Mouse (Mus musculus): ENCODE measurements around the gene Tktl1. TPM values are rescaled to one million over a fixed set of nuclear protein-coding genes. Genes with fewer than 3 reads are reported as not detected.
A peak's percentile ranks its signal among the peaks of the same experiment; 100 is the strongest.

The Tktl1 gene
- polyA plus RNA-seq, 1 experiment from 2014 or later: not detected

- peak; percentile 98 for ATAC-seq (ENCODE audit: low read depth)
- Histone ChIP-seq H3K9ac (ENCODE audit: low read length) (peak within 1 kb of the TSS; percentile 85), H3K4me1 (replicated peaks; ENCODE audit: control insufficient read depth, insufficient read depth, low read length) (peaks cover 4% of the 10 kb centered on the region), H3K4me2 (ENCODE audit: low read depth, low read length) (peak within 1 kb of the TSS; percentile 68), H3K4me3 (ENCODE audit: low read length) (peak within 1 kb of the TSS; percentile 59), H3K9me3 (ENCODE audit: control insufficient read depth, low read length) (no peaks in the 10 kb centered on the region), H3K27ac (ENCODE audit: low read length) (peak within 1 kb of the TSS; percentile 95), H3K27me3 (ENCODE audit: control insufficient read depth, insufficient read depth, low read depth, low read length) (no peaks in the 10 kb centered on the region), H3K36me3 (ENCODE audit: control insufficient read depth, insufficient read depth, low read length) (peaks cover 3% of the 10 kb centered on the region; the same call in 1 of the 2 replicates)
- WGBS: 18% methylated on average over 39 of the region's 39 CpGs
These were observed 77.3 kb downstream of the Tktl1 start, which contains the start of gene Emd for GRCm38 (mm10) chrX:74254153-74254887. Gene Emd, plus strand, starts transcription at chrX:74254687.

GRCm38 (mm10) chrX:74254888-74255565 is 78.0 kb downstream of the Tktl1 start:
- H3K4me1 ChIP-seq (replicated peaks; ENCODE audit: control insufficient read depth, insufficient read depth, low read length): peaks cover 4% of the 10 kb centered on the region
- peak overlapping the region; percentile 85 for H3K9ac ChIP-seq (ENCODE audit: low read length)
- peak; percentile 59 for ATAC-seq (ENCODE audit: low read depth)
- peak overlapping the region; percentile 59 for H3K4me3 ChIP-seq (ENCODE audit: low read length)
- H3K27ac ChIP-seq (ENCODE audit: low read length): peak overlapping the region; percentile 95
- WGBS: 28% methylated on average over 31 of the region's 31 CpGs
- H3K4me2 ChIP-seq (ENCODE audit: low read depth, low read length): peak overlapping the region; percentile 68
- H3K9me3 ChIP-seq (ENCODE audit: control insufficient read depth, low read length): no peaks in the 10 kb centered on the region
- H3K27me3 ChIP-seq (ENCODE audit: control insufficient read depth, insufficient read depth, low read depth, low read length): no peaks in the 10 kb centered on the region
- H3K36me3 ChIP-seq (ENCODE audit: control insufficient read depth, insufficient read depth, low read length): peaks cover 3% of the 10 kb centered on the region; the same call in 1 of the 2 replicates

GRCm38 (mm10) chrX:74257746-74258145 is 80.7 kb downstream of the Tktl1 start:
- Histone ChIP-seq H3K27ac (ENCODE audit: low read length) (no peak overlapping the region), H3K9ac (ENCODE audit: low read length) (no peak overlapping the region), H3K9me3 (ENCODE audit: control insufficient read depth, low read length) (no peaks in the 10 kb centered on the region), H3K36me3 (ENCODE audit: control insufficient read depth, insufficient read depth, low read length) (peaks cover 3% of the 10 kb centered on the region; the same call in 1 of the 2 replicates), H3K4me1 (replicated peaks; ENCODE audit: control insufficient read depth, insufficient read depth, low read length) (peaks cover 4% of the 10 kb centered on the region), H3K27me3 (ENCODE audit: control insufficient read depth, insufficient read depth, low read depth, low read length) (no peaks in the 10 kb centered on the region), H3K4me2 (ENCODE audit: low read depth, low read length) (no peak overlapping the region), H3K4me3 (ENCODE audit: low read length) (no peak overlapping the region)
- ATAC-seq (ENCODE audit: low read depth): no peak
- WGBS: 90% methylated on average over 3 of the region's 3 CpGs

Other genes with a start within 250 kb of the Tktl1 start
- 43.7 and 43.9 TPM in 2 replicates for gene Renbp, start 246.4 kb upstream of the Tktl1 start, polyA plus RNA-seq (2015; fragmentation: Nextera tagmentation; extraction: Ambion mirVana)
- gene Hcfc1, start 210.9 kb upstream of the Tktl1 start, polyA plus RNA-seq (2015; fragmentation: Nextera tagmentation; extraction: Ambion mirVana): 48.4 and 48.7 TPM in 2 replicates
- gene Irak1, start 153.3 kb upstream of the Tktl1 start, polyA plus RNA-seq (2015; fragmentation: Nextera tagmentation; extraction: Ambion mirVana): 57.7 and 61.6 TPM in 2 replicates
- not detected in 2 replicates for gene Opn1mw, start 49.8 kb upstream of the Tktl1 start, polyA plus RNA-seq (2015; fragmentation: Nextera tagmentation; extraction: Ambion mirVana)
- 11.5 and 11.6 TPM in 2 replicates for gene Mecp2, start 41.9 kb upstream of the Tktl1 start, polyA plus RNA-seq (2015; fragmentation: Nextera tagmentation; extraction: Ambion mirVana)
- not detected in 2 replicates for gene Tex28, start 9.4 kb upstream of the Tktl1 start, polyA plus RNA-seq (2015; fragmentation: Nextera tagmentation; extraction: Ambion mirVana)
- gene Flna, start 72.6 kb downstream of the Tktl1 start, polyA plus RNA-seq (2015; fragmentation: Nextera tagmentation; extraction: Ambion mirVana): 372 and 374 TPM in 2 replicates
- 24.9 and 25.4 TPM in 2 replicates for gene Emd, start 77.4 kb downstream of the Tktl1 start, polyA plus RNA-seq (2015; fragmentation: Nextera tagmentation; extraction: Ambion mirVana)
- 826 and 850 TPM in 2 replicates for gene Rpl10, start 93.6 kb downstream of the Tktl1 start, polyA plus RNA-seq (2015; fragmentation: Nextera tagmentation; extraction: Ambion mirVana)
- 81.9 and 91.7 TPM in 2 replicates for gene Taz, start 104.7 kb downstream of the Tktl1 start, polyA plus RNA-seq (2015; fragmentation: Nextera tagmentation; extraction: Ambion mirVana)
- gene Dnase1l1, start 105.1 kb downstream of the Tktl1 start, polyA plus RNA-seq (2015; fragmentation: Nextera tagmentation; extraction: Ambion mirVana): 17.4 and 18.6 TPM in 2 replicates
- 141 and 153 TPM in 2 replicates for gene Atp6ap1, start 119.8 kb downstream of the Tktl1 start, polyA plus RNA-seq (2015; fragmentation: Nextera tagmentation; extraction: Ambion mirVana)
- 204 and 211 TPM in 2 replicates for gene Gdi1, start 127.7 kb downstream of the Tktl1 start, polyA plus RNA-seq (2015; fragmentation: Nextera tagmentation; extraction: Ambion mirVana)
- 64.9 and 65.6 TPM in 2 replicates for gene Fam50a, start 135.8 kb downstream of the Tktl1 start, polyA plus RNA-seq (2015; fragmentation: Nextera tagmentation; extraction: Ambion mirVana)
- gene Plxna3, start 151.8 kb downstream of the Tktl1 start, polyA plus RNA-seq (2015; fragmentation: Nextera tagmentation; extraction: Ambion mirVana): 7.5 and 9.9 TPM in 2 replicates
- 109 and 117 TPM in 2 replicates for gene Lage3, start 176.4 kb downstream of the Tktl1 start, polyA plus RNA-seq (2015; fragmentation: Nextera tagmentation; extraction: Ambion mirVana)
- gene Ubl4a, start 196.0 kb downstream of the Tktl1 start, polyA plus RNA-seq (2015; fragmentation: Nextera tagmentation; extraction: Ambion mirVana): 85.5 and 86.2 TPM in 2 replicates
- gene Slc10a3, start 196.1 kb downstream of the Tktl1 start, polyA plus RNA-seq (2015; fragmentation: Nextera tagmentation; extraction: Ambion mirVana): 19.1 and 21.8 TPM in 2 replicates
- gene Fam3a, start 216.0 kb downstream of the Tktl1 start, polyA plus RNA-seq (2015; fragmentation: Nextera tagmentation; extraction: Ambion mirVana): 42.5 and 45.8 TPM in 2 replicates
- gene Ikbkg, start 216.0 kb downstream of the Tktl1 start, polyA plus RNA-seq (2015; fragmentation: Nextera tagmentation; extraction: Ambion mirVana): 21.0 and 21.1 TPM in 2 replicates

Data from lung, embryonic 16.5 days (tissue).